Mouse (Mus musculus) urinary bladder, adult 2 months (tissue): ENCODE data around the gene Atf4. TPM values are rescaled to one million over a fixed set of nuclear protein-coding genes. Genes with fewer than 3 reads are reported as not detected.

Source experiments
- DNase-seq: peaks from one replicate; pipeline ENCODE4 v3.0.0; 2022; ENCODE audit warnings: low spot score
- polyA plus RNA-seq: library from polyadenylated mRNA; depleted of rRNA; stranded (reverse); fragments of >200 nt; gene quantifications from 2 replicates; pipeline ENCODE4 v1.2.3, GENCODE M21; 2012; rRNA removed

The Atf4 gene
- 211 and 346 TPM in 2 replicates for polyA plus RNA-seq

- DNase-seq, result peak; percentile 100
These were observed at the start of gene Atf4 for GRCm38 (mm10) chr15:80254847-80255645. Gene Atf4, plus strand, starts transcription at chr15:80255184.

GRCm38 (mm10) chr15:80206057-80206565 lies 48.9 kb upstream of the Atf4 start:
- DNase-seq, result no peak

- DNase-seq, result no peak
These were observed 46.5 kb upstream of the Atf4 start for GRCm38 (mm10) chr15:80208446-80208845.

GRCm38 (mm10) chr15:80213688-80214087 lies 41.3 kb upstream of the Atf4 start:
- no peak for DNase-seq

- DNase-seq, result no peak
These were observed 39.1 kb upstream of the Atf4 start for GRCm38 (mm10) chr15:80215716-80216479.

- DNase-seq, result no peak
These were observed 38.5 kb upstream of the Atf4 start for GRCm38 (mm10) chr15:80216480-80216820.

GRCm38 (mm10) chr15:80217476-80217875 lies 37.5 kb upstream of the Atf4 start:
- DNase-seq, result no peak

- no peak for DNase-seq
These were observed 35.8 kb upstream of the Atf4 start for GRCm38 (mm10) chr15:80219211-80219610.

GRCm38 (mm10) chr15:80219705-80220657 lies 35.0 kb upstream of the Atf4 start:
- no peak for DNase-seq

GRCm38 (mm10) chr15:80221031-80221430 lies 34.0 kb upstream of the Atf4 start:
- no peak for DNase-seq

- DNase-seq, result no peak
These were observed 31.2 kb upstream of the Atf4 start for GRCm38 (mm10) chr15:80223751-80224150.

- peak; percentile 78 for DNase-seq
These were observed 29.8 kb upstream of the Atf4 start for GRCm38 (mm10) chr15:80225208-80225607.

- DNase-seq, result no peak
These were observed 29.2 kb upstream of the Atf4 start for GRCm38 (mm10) chr15:80225796-80226195.

- DNase-seq, result no peak
These were observed 26.7 kb upstream of the Atf4 start for GRCm38 (mm10) chr15:80228071-80228800.

- no peak for DNase-seq
These were observed 22.7 kb upstream of the Atf4 start for GRCm38 (mm10) chr15:80232331-80232730.

GRCm38 (mm10) chr15:80233053-80233452 lies 21.9 kb upstream of the Atf4 start:
- no peak for DNase-seq

- peak; percentile 91 for DNase-seq
These were observed 21.1 kb upstream of the Atf4 start, which contains the start of gene Mief1 for GRCm38 (mm10) chr15:80233733-80234509. Gene Mief1, plus strand, starts transcription at chr15:80234018.

GRCm38 (mm10) chr15:80235535-80235934 lies 19.4 kb upstream of the Atf4 start, which contains the start of gene AC140267.1:
Gene AC140267.1, plus strand, starts transcription at chr15:80235835.
- no peak for DNase-seq

- DNase-seq, result no peak
These were observed 6.8 kb upstream of the Atf4 start for GRCm38 (mm10) chr15:80248135-80248534.

GRCm38 (mm10) chr15:80248596-80248995 lies 6.4 kb upstream of the Atf4 start:
- DNase-seq, result no peak
